Mouse (Mus musculus): ENCODE measurements around the gene Lpin2. TPM values are rescaled to one million over a fixed set of nuclear protein-coding genes. Genes with fewer than 3 reads are reported as not detected.

Lpin2 gene
- polyA plus RNA-seq, 1 experiment from 2014 or later = 59.2 TPM

- WGBS = 96% methylated on average over 6 of the region's 6 CpGs
- H3K9ac ChIP-seq = no peak overlapping the region
Measured at GRCm38 (mm10) chr17:71291897-71292420, 109.6 kb downstream of the Lpin2 start.

DNA sequence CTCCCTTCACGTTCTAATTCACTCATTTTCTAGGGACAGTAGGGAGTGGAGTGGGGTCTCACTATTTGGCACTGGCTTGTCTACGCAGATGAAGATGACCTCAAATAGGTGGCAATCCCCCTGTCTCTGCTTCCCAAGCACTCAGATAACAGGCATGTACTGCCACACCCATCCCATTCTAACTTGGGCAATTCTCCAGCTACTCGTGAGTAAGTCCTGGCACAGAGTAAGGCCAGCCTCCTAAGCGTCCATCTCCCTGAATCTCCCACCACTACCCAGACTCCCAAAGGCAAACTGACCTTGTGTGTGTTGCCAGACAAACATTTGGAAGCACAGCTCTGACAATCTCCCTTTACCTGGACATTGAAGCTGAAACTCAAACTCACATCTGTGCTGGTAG lies 110.5 kb downstream of the Lpin2 start:
- no peak for ATAC-seq (ENCODE audit: insufficient number of reproducible peaks, insufficient read depth, low FRiP score, low TSS enrichment)

More at GRCm38 (mm10) chr17:71291897-71292420, 109.6 kb downstream of the Lpin2 start:
- no peaks in the 10 kb centered on the region for H3K9me3 ChIP-seq
- peaks cover 4% of the 10 kb centered on the region; the same call in 1 of the 2 replicates for H3K36me3 ChIP-seq
- H3K4me3 ChIP-seq = no peak overlapping the region
- H3K27me3 ChIP-seq = no peaks in the 10 kb centered on the region
- no peaks in the 10 kb centered on the region; the same call in 1 of the 2 replicates for H3K4me1 ChIP-seq
- no peak overlapping the region for H3K27ac ChIP-seq
- no peak for ATAC-seq (ENCODE audit: insufficient number of reproducible peaks, insufficient read depth, low FRiP score, low TSS enrichment)
- H3K4me2 ChIP-seq (replicated peaks) = no peak overlapping the region

DNA sequence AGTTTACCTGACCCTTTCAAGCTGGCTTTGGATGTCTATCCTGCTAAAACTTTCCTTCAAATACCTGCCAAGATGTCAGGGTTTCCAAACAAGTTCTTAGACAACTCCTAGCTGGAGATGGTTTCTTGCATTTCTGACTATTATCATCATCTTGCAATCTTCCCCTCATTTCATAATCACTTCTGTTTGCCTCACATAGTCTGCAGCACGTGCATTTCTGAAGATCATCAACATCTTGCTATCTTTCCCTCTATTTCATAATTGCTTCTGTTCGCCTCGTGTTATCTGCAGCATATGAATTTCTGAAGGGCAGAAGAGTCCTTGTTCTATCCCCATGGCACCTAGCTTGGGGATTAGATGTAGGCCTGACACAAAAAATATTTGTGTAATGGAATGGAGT lies 112.2 kb downstream of the Lpin2 start:
- no peak overlapping the region for H3K4me2 ChIP-seq (replicated peaks)
- no peaks in the 10 kb centered on the region; the same call in 1 of the 2 replicates for H3K4me1 ChIP-seq
- H3K27me3 ChIP-seq = no peaks in the 10 kb centered on the region
- H3K4me3 ChIP-seq = no peak overlapping the region
- H3K9me3 ChIP-seq = no peaks in the 10 kb centered on the region
- H3K9ac ChIP-seq = no peak overlapping the region
- H3K36me3 ChIP-seq = peaks cover 4% of the 10 kb centered on the region; the same call in 1 of the 2 replicates
- no peak overlapping the region for H3K27ac ChIP-seq
- no peak for ATAC-seq (ENCODE audit: insufficient number of reproducible peaks, insufficient read depth, low FRiP score, low TSS enrichment)
- 84% methylated on average over 3 of the region's 3 CpGs for WGBS

More for the DNA sequence above, 110.5 kb downstream of the Lpin2 start:
- H3K36me3 ChIP-seq = peaks cover 4% of the 10 kb centered on the region; the same call in 1 of the 2 replicates
- H3K9ac ChIP-seq = no peak overlapping the region
- no peaks in the 10 kb centered on the region for H3K9me3 ChIP-seq
- H3K4me2 ChIP-seq (replicated peaks) = no peak overlapping the region
- 83% methylated on average over 4 of the region's 4 CpGs for WGBS
- no peaks in the 10 kb centered on the region; the same call in 1 of the 2 replicates for H3K4me1 ChIP-seq
- H3K27me3 ChIP-seq = no peaks in the 10 kb centered on the region
- no peak overlapping the region for H3K4me3 ChIP-seq
- no peak overlapping the region for H3K27ac ChIP-seq

Other genes with a start within 250 kb of the Lpin2 start
- gene Myom1, start 179.9 kb upstream of the Lpin2 start, polyA plus RNA-seq (2016; fragmentation: Nextera tagmentation; extraction: Ambion mirVana) = 7.2 and 7.5 TPM in 2 replicates
- gene Myl12a, start 179.7 kb upstream of the Lpin2 start, polyA plus RNA-seq (2016; fragmentation: Nextera tagmentation; extraction: Ambion mirVana) = 566 and 574 TPM in 2 replicates
- 22.1 and 23.5 TPM in 2 replicates for gene Emilin2, start 129.4 kb downstream of the Lpin2 start, polyA plus RNA-seq (2016; fragmentation: Nextera tagmentation; extraction: Ambion mirVana)